Mouse (Mus musculus): ENCODE measurements around the gene Umps. TPM values are rescaled to one million over a fixed set of nuclear protein-coding genes. Genes with fewer than 3 reads are reported as not detected.

Gene Umps
- polyA plus RNA-seq, 1 experiment from 2014 or later = 18.6 TPM

DNA sequence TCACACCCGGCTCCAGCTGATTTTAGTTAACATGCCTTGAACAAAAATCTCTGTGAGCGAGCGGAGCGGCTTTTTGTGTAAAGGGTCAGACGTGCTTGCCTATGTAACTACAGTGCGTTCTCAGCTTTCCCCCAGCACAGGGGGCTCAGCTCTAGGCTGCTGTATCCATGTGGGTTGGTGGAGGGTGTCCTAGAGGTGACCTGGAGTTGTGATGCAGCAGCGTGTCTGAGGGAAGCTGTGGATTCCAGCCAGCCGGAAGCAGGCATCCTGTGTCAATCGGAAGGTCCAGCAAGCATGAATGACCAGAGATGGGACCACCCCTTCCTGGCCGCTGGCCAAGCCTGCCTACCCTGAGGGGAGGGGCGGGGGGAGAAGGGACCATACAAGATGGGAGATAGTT, 24.5 kb downstream of the Umps start:
- H3K9ac ChIP-seq (replicated peaks) = no peak overlapping the region
- H3K27ac ChIP-seq (ENCODE audit: low read depth) = no peak overlapping the region
- ATAC-seq (no peak), DNase-seq (peak; percentile 45)
- H3K27me3 ChIP-seq (ENCODE audit: insufficient read depth, low read length) = no peaks in the 10 kb centered on the region
- TF ChIP-seq EP300 (IDR thresholded peaks at IDR 0.05; ENCODE audit: low read depth) = no peak
- TF ChIP-seq CTCF (IDR thresholded peaks at IDR 0.05; ENCODE audit: low read depth) = no peak
- H3K4me3 ChIP-seq (ENCODE audit: low read depth, low read length) = no peak overlapping the region
- 77% methylated on average over 11 of the region's 11 CpGs for WGBS (ENCODE audit: insufficient replicate concordance)
- no peaks in the 10 kb centered on the region; the same call in 1 of the 2 replicates for H3K36me3 ChIP-seq (replicated peaks; ENCODE audit: insufficient read depth, low read length)
- H3K4me1 ChIP-seq (ENCODE audit: insufficient read depth) = peaks cover 23% of the 10 kb centered on the region
- H3K9me3 ChIP-seq (ENCODE audit: low read length) = no peaks in the 10 kb centered on the region
- H3K4me2 ChIP-seq (ENCODE audit: low read depth, low read length) = no peak overlapping the region

DNA sequence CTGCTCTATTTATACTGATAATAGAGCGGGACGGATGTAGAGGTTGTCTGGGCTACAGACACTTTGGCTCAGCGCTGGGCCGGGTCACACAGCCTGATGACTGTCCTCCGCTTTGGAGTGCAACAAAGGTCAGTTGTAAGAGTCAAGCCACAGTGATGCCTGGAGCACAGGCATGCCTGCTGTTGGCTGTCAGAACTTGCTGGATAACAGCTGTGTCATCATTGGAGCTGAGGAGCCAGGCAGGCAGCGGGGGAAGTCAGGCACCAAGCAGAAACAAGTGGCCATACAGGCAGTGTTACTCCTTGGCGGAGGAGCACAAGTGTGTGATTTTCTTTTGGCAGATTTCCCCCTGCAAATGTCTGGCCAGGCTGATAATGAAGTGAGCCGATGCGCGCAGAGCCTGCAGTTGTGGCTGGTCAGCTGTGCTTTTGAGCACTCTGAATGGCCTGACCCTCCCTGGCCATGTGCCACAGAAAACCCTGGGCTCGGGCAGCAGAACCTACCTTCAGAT, 25.5 kb downstream of the Umps start:
- TF ChIP-seq CTCF (IDR thresholded peaks at IDR 0.05; ENCODE audit: low read depth) (no peak), EP300 (IDR thresholded peaks at IDR 0.05; ENCODE audit: low read depth) (no peak)
- DNase-seq = no peak

DNA sequence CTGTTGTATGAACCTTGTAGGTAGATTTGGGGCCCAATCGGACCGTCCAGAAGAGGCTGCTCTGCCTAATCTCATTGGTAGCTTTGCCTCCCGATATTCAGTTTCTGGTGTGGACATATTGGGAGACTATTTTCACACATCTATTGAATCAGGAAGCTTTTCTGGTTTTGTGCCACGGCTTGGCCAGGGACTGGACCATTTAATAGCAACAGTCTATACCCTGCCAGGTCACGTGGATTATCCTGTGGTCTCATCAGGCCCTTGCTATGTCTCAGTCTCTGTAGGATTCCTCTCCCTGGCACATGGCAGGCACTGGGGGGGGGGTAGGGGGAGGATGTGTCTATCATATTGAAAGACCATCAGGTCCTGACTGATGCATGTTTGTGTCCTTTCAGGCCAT, 26.7 kb downstream of the Umps start:
- Histone ChIP-seq H3K36me3 (replicated peaks; ENCODE audit: insufficient read depth, low read length) (no peaks in the 10 kb centered on the region; the same call in 1 of the 2 replicates), H3K4me2 (ENCODE audit: low read depth, low read length) (no peak overlapping the region), H3K27ac (ENCODE audit: low read depth) (no peak overlapping the region), H3K4me1 (ENCODE audit: insufficient read depth) (peaks cover 11% of the 10 kb centered on the region), H3K9me3 (ENCODE audit: low read length) (no peaks in the 10 kb centered on the region), H3K9ac (replicated peaks) (no peak overlapping the region), H3K27me3 (ENCODE audit: insufficient read depth, low read length) (no peaks in the 10 kb centered on the region), H3K4me3 (ENCODE audit: low read depth, low read length) (no peak overlapping the region)
- TF ChIP-seq EP300 (IDR thresholded peaks at IDR 0.05; ENCODE audit: low read depth) = no peak
- no peak for TF ChIP-seq CTCF (IDR thresholded peaks at IDR 0.05; ENCODE audit: low read depth)
- DNase-seq (no peak), ATAC-seq (no peak)
- 74% methylated on average over 5 of the region's 5 CpGs for WGBS (ENCODE audit: insufficient replicate concordance)

More for the DNA sequence above, 25.5 kb downstream of the Umps start:
- peaks cover 16% of the 10 kb centered on the region for H3K4me1 ChIP-seq (ENCODE audit: insufficient read depth)
- H3K27ac ChIP-seq (ENCODE audit: low read depth) = no peak overlapping the region
- WGBS (ENCODE audit: insufficient replicate concordance) = 46% methylated on average over 11 of the region's 11 CpGs
- H3K36me3 ChIP-seq (replicated peaks; ENCODE audit: insufficient read depth, low read length) = no peaks in the 10 kb centered on the region; the same call in 1 of the 2 replicates
- H3K4me2 ChIP-seq (ENCODE audit: low read depth, low read length) = no peak overlapping the region
- no peak overlapping the region for H3K9ac ChIP-seq (replicated peaks)
- no peaks in the 10 kb centered on the region for H3K9me3 ChIP-seq (ENCODE audit: low read length)
- no peak overlapping the region for H3K4me3 ChIP-seq (ENCODE audit: low read depth, low read length)
- ATAC-seq = peak; percentile 51; the same call in 1 of the 2 replicates
- no peaks in the 10 kb centered on the region for H3K27me3 ChIP-seq (ENCODE audit: insufficient read depth, low read length)

DNA sequence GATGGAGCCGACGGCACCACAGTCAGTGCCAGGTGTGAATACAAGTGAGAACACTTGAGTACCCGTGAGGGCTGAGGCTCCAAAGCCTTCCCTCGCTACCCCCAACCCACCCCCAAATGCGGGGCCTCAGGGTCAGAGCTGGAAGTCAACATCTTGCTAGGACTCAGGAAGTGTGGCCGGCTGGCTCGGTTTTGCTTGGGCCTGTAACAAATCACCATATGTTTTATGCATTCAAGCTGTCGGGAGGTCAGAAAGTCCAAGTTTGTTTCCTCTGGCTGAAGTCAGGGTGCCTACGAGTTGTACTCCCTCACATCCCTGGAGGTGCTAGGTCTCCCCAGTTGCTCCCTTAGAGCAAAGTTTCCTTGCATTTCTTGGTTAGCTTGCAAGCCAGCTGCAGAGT, 27.2 kb downstream of the Umps start:
- Histone ChIP-seq H3K36me3 (replicated peaks; ENCODE audit: insufficient read depth, low read length) (no peaks in the 10 kb centered on the region; the same call in 1 of the 2 replicates), H3K27me3 (ENCODE audit: insufficient read depth, low read length) (no peaks in the 10 kb centered on the region), H3K27ac (ENCODE audit: low read depth) (no peak overlapping the region), H3K9ac (replicated peaks) (no peak overlapping the region), H3K9me3 (ENCODE audit: low read length) (no peaks in the 10 kb centered on the region), H3K4me1 (ENCODE audit: insufficient read depth) (peaks cover 9% of the 10 kb centered on the region), H3K4me3 (ENCODE audit: low read depth, low read length) (no peak overlapping the region), H3K4me2 (ENCODE audit: low read depth, low read length) (no peak overlapping the region)
- WGBS (ENCODE audit: insufficient replicate concordance) = 56% methylated on average over 9 of the region's 9 CpGs
- ATAC-seq (no peak), DNase-seq (no peak)
- TF ChIP-seq CTCF (IDR thresholded peaks at IDR 0.05; ENCODE audit: low read depth) (no peak), EP300 (IDR thresholded peaks at IDR 0.05; ENCODE audit: low read depth) (no peak)

DNA sequence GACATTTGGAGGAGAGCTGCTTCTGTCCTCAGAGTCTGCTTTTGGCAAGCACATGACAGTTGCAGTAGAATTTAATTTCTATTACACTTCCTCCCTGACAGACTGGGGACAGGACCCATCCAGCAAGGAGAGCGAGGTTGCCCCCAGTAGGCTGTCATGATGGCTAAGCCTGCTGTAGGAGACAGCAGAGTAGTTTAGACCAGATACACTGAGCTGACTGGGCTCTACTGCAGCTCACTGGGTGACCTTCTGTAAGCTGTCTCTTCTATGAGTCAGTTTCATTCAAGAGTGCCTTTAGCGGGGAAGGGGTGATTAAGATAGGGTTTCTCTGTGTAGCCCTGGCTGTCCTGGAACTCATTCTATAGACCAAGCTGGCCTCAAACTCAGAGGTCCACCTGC, 27.7 kb downstream of the Umps start:
- DNase-seq (no peak), ATAC-seq (no peak)
- H3K27ac ChIP-seq (ENCODE audit: low read depth) = no peak overlapping the region
- H3K9ac ChIP-seq (replicated peaks) = no peak overlapping the region
- H3K4me3 ChIP-seq (ENCODE audit: low read depth, low read length) = no peak overlapping the region
- H3K36me3 ChIP-seq (replicated peaks; ENCODE audit: insufficient read depth, low read length) = no peaks in the 10 kb centered on the region; the same call in 1 of the 2 replicates
- WGBS (ENCODE audit: insufficient replicate concordance) = 74% methylated on average over 2 of the region's 2 CpGs
- no peak for TF ChIP-seq CTCF (IDR thresholded peaks at IDR 0.05; ENCODE audit: low read depth)
- TF ChIP-seq EP300 (IDR thresholded peaks at IDR 0.05; ENCODE audit: low read depth) = no peak
- no peaks in the 10 kb centered on the region for H3K27me3 ChIP-seq (ENCODE audit: insufficient read depth, low read length)
- H3K4me2 ChIP-seq (ENCODE audit: low read depth, low read length) = no peak overlapping the region
- H3K4me1 ChIP-seq (ENCODE audit: insufficient read depth) = peaks cover 14% of the 10 kb centered on the region
- no peaks in the 10 kb centered on the region for H3K9me3 ChIP-seq (ENCODE audit: low read length)

DNA sequence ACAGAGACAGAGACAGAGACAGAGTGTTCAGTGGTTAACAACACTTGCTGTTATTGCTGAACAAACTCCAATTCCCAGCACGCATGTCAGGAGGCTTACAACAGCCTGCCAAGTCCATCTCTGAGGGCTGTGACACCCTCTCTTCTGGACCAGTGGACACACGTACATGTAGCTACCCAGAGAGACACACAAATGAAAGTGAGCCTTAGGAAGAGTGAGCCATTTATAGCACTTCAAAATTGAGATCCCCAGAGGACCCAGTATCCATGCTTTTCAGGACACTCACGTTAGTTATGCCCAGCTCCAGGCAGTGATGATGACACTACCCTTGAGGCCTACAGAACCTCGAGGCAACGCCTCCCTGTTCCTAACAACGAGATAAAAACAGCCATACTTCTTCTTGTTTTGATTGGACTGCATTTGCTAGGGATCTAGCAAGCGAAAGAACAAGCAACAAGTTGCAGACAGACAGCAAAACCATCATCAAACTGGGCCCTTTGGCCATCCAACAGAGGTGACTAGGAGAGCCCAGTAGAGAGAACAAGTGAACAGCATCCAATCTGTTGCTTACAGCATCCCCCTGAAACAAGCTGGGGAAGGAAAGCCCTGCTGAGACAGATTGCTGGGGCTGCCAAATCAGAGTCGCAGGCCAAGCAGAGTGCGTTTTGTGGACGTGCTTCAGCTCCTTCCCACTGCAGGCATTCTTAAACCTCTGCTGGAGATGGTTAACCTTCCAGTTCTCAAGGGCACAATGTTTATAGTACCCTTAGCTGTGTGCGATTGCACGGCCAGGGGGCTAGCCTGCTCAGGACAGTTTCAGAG, 28.3 kb downstream of the Umps start:
- Histone ChIP-seq H3K9ac (replicated peaks) (no peak overlapping the region), H3K4me3 (ENCODE audit: low read depth, low read length) (no peak overlapping the region), H3K4me2 (ENCODE audit: low read depth, low read length) (no peak overlapping the region), H3K27ac (ENCODE audit: low read depth) (no peak overlapping the region), H3K27me3 (ENCODE audit: insufficient read depth, low read length) (no peaks in the 10 kb centered on the region), H3K36me3 (replicated peaks; ENCODE audit: insufficient read depth, low read length) (no peaks in the 10 kb centered on the region; the same call in 1 of the 2 replicates), H3K4me1 (ENCODE audit: insufficient read depth) (peaks cover 18% of the 10 kb centered on the region), H3K9me3 (ENCODE audit: low read length) (no peaks in the 10 kb centered on the region)
- TF ChIP-seq EP300 (IDR thresholded peaks at IDR 0.05; ENCODE audit: low read depth) (no peak), CTCF (IDR thresholded peaks at IDR 0.05; ENCODE audit: low read depth) (no peak)
- DNase-seq = no peak
- ATAC-seq = no peak
- WGBS (ENCODE audit: insufficient replicate concordance) = 65% methylated on average over 12 of the region's 12 CpGs
